Mouse (Mus musculus) left cerebral cortex, postnatal 4 days (tissue): ENCODE measurements around the gene Wwc2. TPM values are rescaled to one million over a fixed set of nuclear protein-coding genes. Genes with fewer than 3 reads are reported as not detected.

Experiments used
- DNase-seq: peaks from one replicate; pipeline ENCODE4 v3.0.0-alpha.2; 2022
- intact Hi-C: fragments of 180-260 bp; cut with DNase I; formaldehyde crosslinking; loops from one replicate; pipeline ENCODE4 v1.15.1; 2025
- total RNA-seq, 2 experiments: library from RNA; stranded (reverse); gene quantifications; 2 replicates each; pipeline ENCODE4 v1.2.3; 2021

Wwc2 gene
- total RNA-seq, 2 experiments from 2014 or later = 23.3 to 23.7 TPM

GRCm38 (mm10) chr8:47990386-47990772 is 345 bp downstream of the Wwc2 start:
- intact Hi-C loops = no loop called here
- DNase-seq = peak; percentile 94

DNA sequence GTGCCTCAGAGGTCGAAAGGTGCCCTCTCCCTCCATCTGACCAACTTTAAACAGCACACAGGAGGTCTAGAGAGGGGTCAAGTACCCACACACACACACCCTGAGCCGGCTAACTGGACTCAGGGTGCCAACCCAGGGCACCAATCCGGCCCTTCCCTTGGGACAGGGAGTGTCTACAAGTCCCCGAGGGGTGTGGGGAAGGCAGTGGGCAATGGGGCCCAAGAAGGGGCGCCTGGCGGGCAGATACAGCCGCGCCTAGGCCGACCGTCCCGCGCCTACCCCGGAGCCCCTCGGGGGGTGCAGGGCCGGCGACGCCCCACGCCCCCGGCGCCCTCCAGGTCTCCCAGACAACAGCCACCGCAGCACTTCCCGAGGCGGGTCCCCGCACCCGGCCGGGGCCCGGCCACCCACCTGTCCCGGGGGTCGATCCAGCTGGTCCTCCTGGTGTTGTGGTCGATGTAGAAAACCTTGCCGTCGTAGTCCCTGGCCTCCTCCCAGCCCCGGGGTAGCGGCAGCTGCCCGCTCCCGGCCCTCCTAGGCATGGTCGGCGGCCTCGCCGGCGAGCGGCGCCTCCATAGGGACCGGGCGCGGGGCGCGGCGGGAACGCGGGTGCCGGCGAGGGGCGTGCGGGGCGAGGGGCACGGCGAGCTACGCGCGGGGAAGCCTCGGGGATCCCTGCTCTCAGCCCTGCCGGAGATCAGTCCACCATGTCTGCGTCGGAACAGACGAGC is 904 bp downstream of the Wwc2 start:
- intact Hi-C loops = no loop called here
- no peak for DNase-seq

DNA sequence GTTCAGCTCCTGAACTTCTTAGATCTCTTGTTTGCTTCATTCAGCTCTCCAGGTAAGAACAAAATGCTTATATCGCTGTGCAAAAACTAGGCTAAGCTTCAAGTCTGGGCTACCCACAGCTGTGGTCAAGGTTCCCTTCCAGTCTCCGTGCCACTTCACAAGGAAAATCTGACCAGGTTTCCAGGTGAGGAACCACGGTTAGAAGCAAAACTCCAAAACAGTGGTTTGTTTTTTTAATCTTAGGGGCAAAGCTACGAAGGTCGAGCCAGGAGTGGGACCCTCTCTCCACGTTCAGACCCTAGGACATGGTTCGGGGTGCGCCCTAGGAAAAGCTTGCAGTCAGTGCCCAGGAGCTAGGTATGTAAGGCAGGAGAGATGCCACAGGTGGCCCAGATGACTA is 1.5 kb downstream of the Wwc2 start:
- DNase-seq = no peak
- intact Hi-C loops = no loop called here

DNA sequence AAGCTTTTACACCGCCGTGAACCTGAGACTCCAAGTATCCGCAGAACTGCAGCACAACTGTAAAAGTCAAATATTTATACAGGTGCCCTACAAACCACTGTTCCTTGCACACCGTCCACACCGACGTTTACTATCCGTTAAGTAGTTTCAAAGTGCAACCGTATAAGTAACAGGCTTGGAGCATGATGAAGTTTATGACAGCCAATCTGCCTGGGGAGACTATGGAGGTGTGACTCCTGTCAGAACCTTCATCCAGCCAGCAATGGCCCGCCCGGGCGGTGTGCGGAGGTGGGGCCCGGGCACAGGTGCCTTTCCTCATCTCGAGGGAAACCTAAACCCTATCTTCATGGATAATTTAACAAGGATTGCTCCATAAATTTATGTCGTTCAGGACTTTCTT is 2.6 kb downstream of the Wwc2 start:
- intact Hi-C loops = no loop called here

GRCm38 (mm10) chr8:47985644-47986043 is 5.1 kb downstream of the Wwc2 start:
- no peak for DNase-seq
- intact Hi-C loops = no loop called here

More for the DNA sequence above, 2.6 kb downstream of the Wwc2 start:
- no peak for DNase-seq

- intact Hi-C loops = no loop called here
- no peak for DNase-seq
Observed at GRCm38 (mm10) chr8:47985243-47985642, 5.5 kb downstream of the Wwc2 start.

- DNase-seq = no peak
- intact Hi-C loops = no loop called here
Observed at GRCm38 (mm10) chr8:47981075-47981474, 9.6 kb downstream of the Wwc2 start.

GRCm38 (mm10) chr8:47979876-47980275 is 10.8 kb downstream of the Wwc2 start:
- intact Hi-C loops = no loop called here
- no peak for DNase-seq

DNA sequence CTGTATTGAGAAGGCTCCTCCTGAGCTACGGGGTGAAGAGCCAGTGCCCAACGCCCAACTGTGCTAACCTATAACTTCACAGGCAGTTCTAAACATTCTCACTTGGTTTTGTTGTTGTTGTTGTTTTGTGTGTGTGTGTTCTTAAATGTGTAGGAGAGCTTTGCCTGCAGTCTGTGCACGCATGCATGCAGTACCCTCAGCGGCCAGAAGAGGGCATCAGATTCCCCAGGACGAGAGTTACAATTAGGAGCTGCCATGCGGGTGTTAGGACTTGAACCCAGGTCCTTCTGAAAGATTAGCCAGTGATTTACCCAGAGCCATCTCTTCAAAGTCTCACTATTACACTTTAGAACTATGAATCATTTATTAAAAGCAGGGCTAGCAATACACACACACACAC is 12.0 kb downstream of the Wwc2 start:
- intact Hi-C loops = no loop called here
- no peak for DNase-seq

DNA sequence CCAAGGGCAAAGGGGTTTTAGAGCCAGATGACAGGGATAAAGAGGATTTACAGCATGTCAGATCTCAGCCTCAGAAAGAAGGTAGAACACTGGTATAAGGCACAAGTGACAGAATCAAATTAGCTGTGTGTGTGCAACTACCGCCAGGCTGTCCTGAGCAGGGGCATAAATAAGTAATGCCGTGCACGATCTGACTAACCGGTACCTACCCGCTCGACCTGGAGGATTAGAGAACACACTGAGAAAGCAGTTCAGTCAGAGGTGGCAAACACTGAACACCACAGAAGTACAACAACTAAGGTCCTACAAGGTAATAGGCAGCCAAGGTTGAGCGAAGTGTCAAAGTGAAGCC is 15.8 kb downstream of the Wwc2 start:
- intact Hi-C loops = no loop called here

DNA sequence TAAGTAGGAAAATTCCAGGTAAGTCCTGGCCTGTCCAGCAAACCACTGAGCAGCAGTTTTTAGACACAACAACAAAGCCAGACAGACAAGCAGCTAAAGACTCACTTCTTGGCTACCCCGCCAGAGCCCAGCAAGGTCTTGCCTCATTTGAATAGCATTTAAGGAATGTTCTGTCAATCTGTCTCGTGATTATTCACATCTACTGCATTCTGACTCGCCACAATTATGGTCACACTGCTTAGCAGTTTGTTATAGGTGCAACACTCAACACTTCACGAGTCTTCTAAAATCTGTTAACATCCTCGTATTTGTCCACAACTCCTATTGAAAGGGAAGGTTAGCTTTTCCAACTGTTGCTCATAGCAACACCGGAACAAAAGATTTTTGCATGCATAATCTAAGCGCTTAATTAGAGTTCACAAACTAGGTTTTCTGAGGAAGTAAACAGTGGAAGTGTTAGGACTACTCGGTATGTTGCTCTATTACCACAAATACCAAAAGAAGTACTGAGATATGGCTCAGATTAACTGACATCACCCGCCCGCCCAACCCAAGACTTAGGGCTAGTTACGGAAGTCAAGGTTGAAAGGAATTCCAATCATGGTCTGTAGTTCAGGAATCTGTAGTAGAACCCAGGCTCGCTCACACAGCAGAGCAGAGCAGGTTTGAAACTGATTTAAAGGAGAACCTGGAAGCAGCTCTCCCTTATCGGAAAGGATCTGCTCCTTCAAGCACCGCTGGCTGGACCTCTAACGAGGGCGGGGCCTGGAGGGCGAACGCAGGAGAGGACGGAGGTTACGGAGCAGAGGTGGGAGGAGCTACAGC is 16.4 kb downstream of the Wwc2 start:
- no peak for DNase-seq
- intact Hi-C loops = no loop called here

More for the DNA sequence above, 15.8 kb downstream of the Wwc2 start:
- no peak for DNase-seq

- intact Hi-C loops = no loop called here
- DNase-seq = no peak
Observed at GRCm38 (mm10) chr8:47971121-47971520, 19.6 kb downstream of the Wwc2 start.

- intact Hi-C loops = no loop called here
- DNase-seq = no peak
Observed at GRCm38 (mm10) chr8:47970576-47970975, 20.1 kb downstream of the Wwc2 start.

DNA sequence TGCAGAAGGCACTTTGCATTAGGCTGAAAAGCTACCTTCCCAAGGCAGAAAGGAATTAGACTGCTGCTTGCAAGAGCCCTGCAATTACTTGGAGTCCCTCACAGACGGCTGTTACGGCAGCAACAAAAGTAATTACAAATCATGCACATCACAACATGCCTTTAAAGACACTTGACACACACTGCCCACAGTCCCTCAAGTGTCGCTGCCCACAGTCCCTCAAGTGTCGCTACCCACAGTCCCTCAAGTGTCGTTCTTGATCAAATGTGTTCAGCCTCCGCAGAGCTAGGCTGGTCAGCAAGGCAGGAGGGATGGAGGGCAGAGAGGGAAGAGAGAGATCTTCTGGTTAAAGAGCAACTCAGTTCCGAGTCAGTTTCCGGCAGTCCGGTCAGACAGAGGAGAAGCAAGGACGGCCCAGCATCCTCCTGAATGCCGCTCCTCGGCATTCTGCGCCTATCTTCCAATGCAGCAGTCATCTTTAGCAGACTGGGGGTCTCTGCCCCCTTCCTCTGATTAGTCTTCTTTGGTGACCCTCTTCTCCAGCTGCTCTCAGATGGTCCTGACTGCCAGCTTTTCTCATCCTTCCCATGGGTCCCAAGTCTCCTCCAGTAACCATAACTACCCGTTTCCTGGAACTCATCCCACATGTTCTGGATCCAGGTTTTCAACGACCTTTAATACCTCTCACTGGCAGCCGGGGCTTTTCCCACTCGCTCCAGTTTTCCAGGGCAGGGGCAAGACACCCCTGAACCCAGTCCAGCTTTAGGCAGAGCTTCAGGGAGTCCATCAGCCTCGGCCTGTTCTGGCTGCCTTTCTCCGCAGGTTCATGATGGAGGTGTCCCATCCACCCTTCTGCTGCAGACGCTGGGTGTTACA is 23.4 kb downstream of the Wwc2 start:
- intact Hi-C loops = no loop called here
- DNase-seq = peak; percentile 22

DNA sequence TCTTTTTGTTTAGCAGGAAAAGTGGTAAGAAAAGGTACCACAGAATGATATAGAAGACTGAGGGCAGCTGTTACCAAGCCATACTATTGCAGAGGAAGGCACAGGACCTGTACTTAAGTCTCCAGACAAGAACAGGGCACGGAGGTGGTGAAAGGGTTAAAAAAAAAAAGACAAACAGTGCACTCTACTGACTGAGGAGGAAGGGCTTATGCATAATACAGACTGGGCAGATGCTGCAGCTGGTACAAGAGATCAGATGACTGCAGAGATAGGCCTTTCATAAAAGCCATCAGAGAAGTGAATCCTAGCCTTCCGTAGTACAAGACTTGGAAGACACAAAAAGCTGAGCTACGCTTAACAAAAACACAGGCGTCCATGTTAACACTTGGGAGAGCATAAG is 28.2 kb downstream of the Wwc2 start:
- no peak for DNase-seq
- intact Hi-C loops = no loop called here

GRCm38 (mm10) chr8:47962005-47962404 is 28.7 kb downstream of the Wwc2 start:
- DNase-seq = peak; percentile 62
- intact Hi-C loops = no loop called here

DNA sequence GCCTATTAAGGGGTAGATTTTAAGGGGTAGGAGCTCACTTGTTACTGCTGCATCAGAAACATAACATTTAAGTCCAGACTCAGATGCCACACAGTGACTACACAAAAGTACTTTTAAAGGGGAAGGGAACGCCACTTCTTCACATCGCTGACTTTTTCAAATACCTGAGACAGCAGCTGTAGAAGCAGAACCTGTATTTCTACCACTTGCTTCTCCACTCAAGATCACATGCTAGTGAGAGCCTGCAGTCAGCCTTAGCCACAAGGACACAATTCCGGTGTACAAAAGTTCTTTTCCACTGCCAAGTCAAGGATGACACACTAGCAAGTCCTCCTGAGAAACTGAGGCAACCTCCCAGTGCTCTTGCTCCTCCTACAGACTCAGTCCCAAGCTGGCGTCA is 33.2 kb downstream of the Wwc2 start:
- intact Hi-C loops = no loop called here
- DNase-seq = no peak

DNA sequence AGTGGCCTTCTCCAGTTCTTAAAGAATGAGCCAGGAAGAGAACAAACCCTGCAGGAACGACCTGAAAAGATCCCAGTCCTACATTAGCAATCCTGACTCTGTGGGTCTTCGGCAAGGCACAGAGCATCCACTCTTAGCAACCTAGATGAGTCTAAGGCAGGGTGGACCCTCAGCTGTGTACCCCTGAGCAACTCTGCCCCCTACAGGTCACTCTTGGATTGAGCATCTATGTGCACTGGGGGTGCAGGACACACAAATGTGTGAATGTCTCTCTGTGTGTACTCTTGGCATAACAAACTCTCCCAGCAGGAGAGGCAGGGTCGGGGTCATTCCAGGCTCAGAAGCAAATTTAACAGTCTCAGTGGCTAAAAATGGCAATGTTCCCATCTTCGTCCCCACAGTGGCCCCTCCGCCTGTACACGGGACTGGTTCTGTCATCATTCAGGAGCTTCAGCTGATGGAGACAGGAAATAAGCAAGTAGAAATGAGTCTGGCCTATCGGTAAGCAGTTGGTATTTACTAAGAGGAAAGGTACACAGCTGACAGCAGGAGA is 39.3 kb downstream of the Wwc2 start:
- peak; percentile 21 for DNase-seq
- intact Hi-C loops = no loop called here

DNA sequence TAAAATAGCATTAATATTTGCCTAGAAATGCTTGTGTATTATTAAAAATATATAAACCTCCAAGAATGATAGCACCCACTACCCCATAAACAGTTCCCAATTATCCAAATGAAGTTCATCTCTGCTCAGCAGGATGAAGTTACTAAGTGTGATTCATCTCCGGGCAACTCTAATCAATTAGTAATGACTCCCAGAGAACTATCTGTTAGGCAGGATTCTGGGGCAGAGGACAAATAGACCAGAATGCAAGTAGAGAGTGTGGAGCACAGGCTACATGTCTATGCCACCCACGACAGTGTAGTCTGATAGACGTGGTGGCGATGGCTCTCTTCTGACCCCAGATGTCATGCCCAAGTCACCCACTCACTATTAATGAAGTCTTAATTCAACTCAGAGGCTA is 41.9 kb downstream of the Wwc2 start:
- intact Hi-C loops = no loop called here
- DNase-seq = no peak

DNA sequence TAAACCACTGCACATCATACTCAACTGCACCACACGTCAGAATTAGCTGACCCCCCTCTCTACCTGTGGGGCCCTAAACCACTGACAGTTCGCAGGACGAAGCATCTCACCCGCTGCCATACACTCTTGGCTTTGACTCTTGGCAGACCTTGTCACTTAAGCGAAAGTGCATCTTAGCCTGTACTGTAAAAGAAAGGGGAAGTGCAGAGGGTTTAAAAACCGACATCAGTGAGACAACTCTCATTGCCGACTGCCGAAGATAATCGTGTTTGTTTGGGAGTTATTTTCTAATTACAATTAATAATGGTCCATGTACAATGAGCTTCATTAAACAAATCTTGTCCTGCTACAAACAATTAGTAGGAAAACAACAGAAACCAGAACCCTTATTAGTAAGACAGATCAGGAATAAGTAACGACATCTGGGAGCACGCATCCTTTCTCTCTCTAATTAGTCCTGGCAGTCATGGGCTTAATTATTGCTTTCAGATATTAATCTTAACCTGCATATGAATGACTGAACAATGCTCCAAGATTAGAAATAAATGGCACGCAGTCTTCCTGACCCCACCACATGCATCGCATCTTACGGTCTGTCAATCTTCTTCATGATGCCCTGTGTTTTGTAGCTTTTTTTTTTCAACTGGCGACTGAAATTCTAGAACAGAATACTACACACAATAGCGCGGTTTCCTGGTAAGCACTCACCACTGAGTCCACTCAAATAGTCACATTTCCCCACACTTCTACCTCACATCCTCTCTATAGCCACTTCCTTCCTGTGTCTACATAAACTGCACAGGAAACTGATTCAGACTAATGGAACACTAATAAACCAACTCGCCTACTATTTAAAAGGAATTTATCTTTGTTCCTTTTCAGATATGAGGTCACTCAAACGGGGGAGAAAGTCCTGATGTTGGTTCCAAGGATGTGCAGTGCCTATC is 42.8 kb downstream of the Wwc2 start:
- intact Hi-C loops = no loop called here
- no peak for DNase-seq
